Mouse (Mus musculus): Measurements from ENCODE around the gene Acot9. TPM values are rescaled to one million over a fixed set of nuclear protein-coding genes. Genes with fewer than 3 reads are reported as not detected.

The Acot9 gene
- polyA plus RNA-seq, 1 experiment: 17.8 TPM

GRCm38 (mm10) chrX:155337905-155338721 lies 75.9 kb downstream of the Acot9 start:
- H3K4me3 ChIP-seq (ENCODE audit: control insufficient read depth, insufficient read depth, low read length): peak overlapping the region; percentile 100
- no peak overlapping the region for H3K27ac ChIP-seq (ENCODE audit: control insufficient read depth, insufficient read depth, low read length)
- peak; percentile 79 for DNase-seq
- TF ChIP-seq POLR2A (IDR thresholded peaks at IDR 0.05; ENCODE audit: control insufficient read depth, extremely low read depth, insufficient read depth, low read length, poor library complexity): no peak
- no peak for TF ChIP-seq CTCF (IDR thresholded peaks at IDR 0.05; ENCODE audit: borderline replicate concordance, control insufficient read depth, extremely low read depth, insufficient read depth, low read length, poor library complexity)
- 2% methylated on average over 46 of the region's 49 CpGs for WGBS
- H3K4me1 ChIP-seq (replicated peaks; ENCODE audit: control insufficient read depth, insufficient read depth, low read length): no peaks in the 10 kb centered on the region; the same call in 1 of the 2 replicates
- no peaks in the 10 kb centered on the region; the same call in 1 of the 2 replicates for H3K27me3 ChIP-seq (ENCODE audit: control insufficient read depth, insufficient read depth, low read length)
- no peaks in the 10 kb centered on the region for H3K36me3 ChIP-seq (ENCODE audit: control insufficient read depth, insufficient read depth, low read length)

GRCm38 (mm10) chrX:155340654-155341053 lies 78.4 kb downstream of the Acot9 start, which contains the start of gene Prdx4:
Prdx4 (minus strand) TSS chrX:155340754.
- TF ChIP-seq CTCF (IDR thresholded peaks at IDR 0.05; ENCODE audit: borderline replicate concordance, control insufficient read depth, extremely low read depth, insufficient read depth, low read length, poor library complexity): no peak
- no peak for TF ChIP-seq POLR2A (IDR thresholded peaks at IDR 0.05; ENCODE audit: control insufficient read depth, extremely low read depth, insufficient read depth, low read length, poor library complexity)
- Histone ChIP-seq H3K4me3 (ENCODE audit: control insufficient read depth, insufficient read depth, low read length) (no peak within 1 kb of the TSS), H3K4me1 (replicated peaks; ENCODE audit: control insufficient read depth, insufficient read depth, low read length) (no peaks in the 10 kb centered on the region; the same call in 1 of the 2 replicates), H3K36me3 (ENCODE audit: control insufficient read depth, insufficient read depth, low read length) (no peaks in the 10 kb centered on the region), H3K27me3 (ENCODE audit: control insufficient read depth, insufficient read depth, low read length) (no peaks in the 10 kb centered on the region; the same call in 1 of the 2 replicates), H3K27ac (ENCODE audit: control insufficient read depth, insufficient read depth, low read length) (no peak within 1 kb of the TSS)
- DNase-seq: no peak

GRCm38 (mm10) chrX:155346249-155346648 lies 84.0 kb downstream of the Acot9 start:
- Histone ChIP-seq H3K36me3 (ENCODE audit: control insufficient read depth, insufficient read depth, low read length) (no peaks in the 10 kb centered on the region), H3K27me3 (ENCODE audit: control insufficient read depth, insufficient read depth, low read length) (no peaks in the 10 kb centered on the region), H3K4me1 (replicated peaks; ENCODE audit: control insufficient read depth, insufficient read depth, low read length) (no peaks in the 10 kb centered on the region), H3K4me3 (ENCODE audit: control insufficient read depth, insufficient read depth, low read length) (no peak overlapping the region), H3K27ac (ENCODE audit: control insufficient read depth, insufficient read depth, low read length) (no peak overlapping the region)
- no peak for DNase-seq
- 89% methylated on average over 2 of the region's 2 CpGs for WGBS
- TF ChIP-seq POLR2A (IDR thresholded peaks at IDR 0.05; ENCODE audit: control insufficient read depth, extremely low read depth, insufficient read depth, low read length, poor library complexity) (no peak), CTCF (IDR thresholded peaks at IDR 0.05; ENCODE audit: borderline replicate concordance, control insufficient read depth, extremely low read depth, insufficient read depth, low read length, poor library complexity) (no peak)

Other genes starting within 250 kb of the Acot9 start
- gene Magea5, start 199.3 kb upstream of the Acot9 start, polyA plus RNA-seq (2012; rRNA removed): not detected in 2 replicates
- not detected in 2 replicates for gene Magea1, start 172.7 kb upstream of the Acot9 start, polyA plus RNA-seq (2012; rRNA removed)
- not detected in 2 replicates for gene Magea2, start 168.8 kb upstream of the Acot9 start, polyA plus RNA-seq (2012; rRNA removed)
- 0.11 TPM in 1 of 2 replicates, not detected in the other for gene Cldn34b2, start 134.0 kb upstream of the Acot9 start, polyA plus RNA-seq (2012; rRNA removed)
- 34.4 and 41.7 TPM in 2 replicates for gene Sat1, start 46.0 kb upstream of the Acot9 start, polyA plus RNA-seq (2012; rRNA removed)
- gene Prdx4, start 78.3 kb downstream of the Acot9 start, polyA plus RNA-seq (2012; rRNA removed): 33.9 and 35.1 TPM in 2 replicates

Data from thymus, adult 2 months (tissue).